Mouse (Mus musculus) cerebellum, adult 2 months (tissue): ENCODE results near the gene Atg7. TPM values are rescaled to one million over a fixed set of nuclear protein-coding genes. Genes with fewer than 3 reads are reported as not detected.
"Not testable (repeated sequence)": the region's sequence is repeated elsewhere in the genome, so short reads cannot be mapped to it uniquely, and the experiment has no call there.

ENCODE experiments used
- DNase-seq, 2 experiments: peaks; one replicate each; pipeline ENCODE4 v3.0.0; 2021
- H3K27ac ChIP-seq: fragments of 200-500 bp; 2 replicates; pipeline ENCODE4 v1.5.1; 2012; ENCODE audit warnings: low read length, control low read depth, inconsistent platforms; ENCODE audit not compliant: insufficient read depth
- H3K27me3 ChIP-seq: fragments of 200-500 bp; 2 replicates; pipeline ENCODE4 v1.6.1; 2012; ENCODE audit warnings: inconsistent platforms, mild to moderate bottlenecking, low read length, moderate library complexity; ENCODE audit not compliant: control insufficient read depth, insufficient read depth
- H3K4me1 ChIP-seq: fragments of 200-500 bp; 2 replicates; pipeline ENCODE4 v1.6.1; 2011; ENCODE audit warnings: low read length; ENCODE audit not compliant: control insufficient read depth, insufficient read depth
- H3K4me3 ChIP-seq: fragments of 200-500 bp; replicated peaks from 2 replicates; pipeline ENCODE3; 2011; ENCODE audit warnings: mild to moderate bottlenecking, low read depth, low read length, control low read depth; ENCODE audit not compliant: insufficient read depth
- CTCF ChIP-seq: fragments of 200-500 bp; IDR thresholded peaks from 2 replicates; pipeline ENCODE4 v1.5.1; 2011; ENCODE audit warnings: low read depth, mild to moderate bottlenecking, control low read depth, low read length, moderate library complexity, borderline replicate concordance; ENCODE audit not compliant: insufficient read depth
- POLR2A ChIP-seq: fragments of 200-500 bp; IDR thresholded peaks from 2 replicates; pipeline ENCODE4 v1.6.1; 2011; ENCODE audit warnings: low read length, control low read depth, borderline replicate concordance; ENCODE audit not compliant: insufficient read depth
- WGBS: fragments of 180-500 bp; shearing (Covaris S2); methylation state at CpG from one replicate; pipeline ENCODE4 v1.1.7; 2018; 5-methylcytosine and 5-hydroxymethylcytosine counted together
- polyA plus RNA-seq: library from polyadenylated mRNA; depleted of rRNA; stranded (reverse); fragments of >200 nt; gene quantifications from 2 replicates; pipeline ENCODE4 v1.2.3, GENCODE M21; 2012; rRNA removed

The Atg7 gene
- polyA plus RNA-seq = 22.2 and 24.9 TPM in 2 replicates

- Histone ChIP-seq H3K4me1 (no peaks in the 10 kb centered on the region), H3K27me3 (no peaks in the 10 kb centered on the region), H3K4me3 (peak within 1 kb of the TSS; percentile 80), H3K27ac (no peak within 1 kb of the TSS)
- TF ChIP-seq CTCF = no peak
- peak; percentile 88; the same call in 1 of the 2 replicates for TF ChIP-seq POLR2A
- WGBS = under 1% methylated on average over 38 of the region's 38 CpGs
- DNase-seq = peak; percentile 91 to 92
These were observed at the start of gene Atg7 for GRCm38 (mm10) chr6:114642601-114643528. Atg7 (plus strand) TSS chr6:114643097.

- H3K4me1 ChIP-seq, H3K4me3 ChIP-seq, H3K27ac ChIP-seq, H3K27me3 ChIP-seq: not testable (repeated sequence)
- peak; percentile 9 to 20 for DNase-seq
- WGBS = 3% methylated on average over 7 of the region's 17 CpGs
These were observed 28.8 kb upstream of the Atg7 start for GRCm38 (mm10) chr6:114614076-114614475.

- DNase-seq, H3K4me1 ChIP-seq, H3K4me3 ChIP-seq, H3K27me3 ChIP-seq, H3K27ac ChIP-seq: not testable (repeated sequence)
- WGBS = no CpG with 5 or more reads among the region's 14 CpGs
These were observed 9.0 kb upstream of the Atg7 start for GRCm38 (mm10) chr6:114633886-114634285.

- no peak for TF ChIP-seq CTCF
- 45% methylated on average over 8 of the region's 8 CpGs for WGBS
- Histone ChIP-seq H3K27me3 (no peaks in the 10 kb centered on the region), H3K4me3 (peak overlapping the region; percentile 80), H3K27ac (no peak overlapping the region), H3K4me1 (no peaks in the 10 kb centered on the region)
- peak in 1 of 2 experiments; percentile 13 for DNase-seq
These were observed 819 bp downstream of the Atg7 start for GRCm38 (mm10) chr6:114643716-114644115.

DNA sequence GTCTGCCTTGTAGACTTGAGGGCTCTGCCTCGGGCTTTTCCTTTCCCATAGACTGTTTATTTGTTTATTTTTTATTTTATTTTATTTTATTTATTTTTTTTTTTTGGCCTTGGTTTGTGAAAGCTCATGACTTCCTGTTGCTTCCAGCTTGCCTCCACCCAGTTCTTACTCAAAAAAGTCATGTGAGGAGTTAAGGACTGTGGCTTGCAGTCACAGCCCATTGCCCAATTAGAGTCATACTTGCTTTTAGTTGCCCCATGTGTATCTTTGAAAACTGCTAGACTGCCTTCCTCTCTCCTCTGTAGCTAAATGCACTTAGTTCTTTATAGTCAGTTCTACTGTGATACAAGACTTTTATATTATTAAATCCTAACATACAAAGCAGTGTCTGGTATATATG is 1.6 kb downstream of the Atg7 start:
- no peaks in the 10 kb centered on the region for H3K4me1 ChIP-seq
- WGBS = 89% methylated on average over 1 of the region's 1 CpGs
- H3K27me3 ChIP-seq = no peaks in the 10 kb centered on the region
- TF ChIP-seq CTCF (no peak), POLR2A (no peak)
- no peak overlapping the region for H3K4me3 ChIP-seq
- H3K27ac ChIP-seq = no peak overlapping the region
- DNase-seq = no peak

- Histone ChIP-seq H3K27ac (no peak overlapping the region), H3K4me1 (no peaks in the 10 kb centered on the region), H3K27me3 (no peaks in the 10 kb centered on the region), H3K4me3 (no peak overlapping the region)
- TF ChIP-seq POLR2A (no peak), CTCF (no peak)
- WGBS = 54% methylated on average over 1 of the region's 1 CpGs
- DNase-seq = no peak
These were observed 3.3 kb downstream of the Atg7 start for GRCm38 (mm10) chr6:114646201-114646600.

DNA sequence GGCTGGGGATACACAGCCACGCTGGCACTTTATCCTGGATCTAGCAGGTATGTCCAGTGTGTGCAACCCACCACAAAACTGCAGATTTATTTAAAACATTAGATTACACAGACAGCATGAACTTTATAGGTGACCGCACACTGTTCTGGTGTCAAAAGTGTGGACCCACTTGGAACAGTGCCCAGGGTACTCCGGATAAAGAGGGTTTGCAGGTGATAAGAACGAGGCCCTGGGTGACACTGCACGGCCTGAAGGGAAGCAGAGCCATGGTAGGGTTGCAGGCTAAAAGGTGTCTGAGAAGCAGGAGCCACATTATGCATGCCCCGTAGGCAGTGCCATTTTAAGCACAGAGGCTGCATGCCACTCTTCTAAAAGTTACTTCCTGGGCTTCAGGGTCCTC is 4.1 kb downstream of the Atg7 start:
- no peak for DNase-seq
- no peak overlapping the region for H3K27ac ChIP-seq
- 81% methylated on average over 6 of the region's 6 CpGs for WGBS
- TF ChIP-seq CTCF (no peak), POLR2A (no peak)
- peaks cover 2% of the 10 kb centered on the region; the same call in 1 of the 2 replicates for H3K4me1 ChIP-seq
- H3K27me3 ChIP-seq = no peaks in the 10 kb centered on the region
- no peak overlapping the region for H3K4me3 ChIP-seq

DNA sequence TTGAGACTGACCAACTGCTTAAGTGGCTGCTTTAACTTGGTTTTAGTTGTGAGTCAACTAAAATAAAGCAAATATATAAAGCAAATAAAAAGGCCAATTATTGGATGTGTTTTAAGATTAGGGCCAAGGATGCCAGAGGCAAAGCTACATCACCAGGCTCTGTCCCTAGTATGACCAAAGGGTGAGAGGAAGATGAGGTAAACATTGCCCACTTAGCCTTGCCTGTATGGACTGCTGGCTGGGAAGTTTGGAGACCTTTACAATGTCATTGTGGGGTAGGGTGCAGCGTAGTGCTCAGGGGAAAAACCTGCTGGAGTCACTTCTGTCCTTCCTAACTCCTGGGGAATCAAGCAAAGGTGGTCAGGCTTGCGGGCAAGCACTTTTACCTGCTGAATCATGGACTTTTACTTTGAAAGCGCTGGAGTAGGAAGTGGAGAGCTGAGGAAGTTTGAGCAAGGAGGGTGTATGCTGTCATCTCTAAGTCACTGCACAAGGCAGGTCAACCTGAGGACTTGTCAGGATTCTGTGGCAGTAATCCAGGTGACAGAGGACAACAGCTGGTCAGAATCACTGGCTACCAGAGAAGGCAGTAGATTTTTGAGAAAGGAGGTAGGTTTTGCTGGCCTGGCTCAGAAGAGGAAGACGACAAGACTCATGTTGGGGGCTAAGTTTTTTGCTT is 5.6 kb downstream of the Atg7 start:
- Histone ChIP-seq H3K27ac (no peak overlapping the region), H3K4me3 (no peak overlapping the region), H3K4me1 (peaks cover 6% of the 10 kb centered on the region), H3K27me3 (no peaks in the 10 kb centered on the region)
- 87% methylated on average over 4 of the region's 4 CpGs for WGBS
- TF ChIP-seq POLR2A (no peak), CTCF (no peak)
- no peak for DNase-seq
